ENCODE assay signal across 15 mouse cellular contexts in genomic region chr11:32247068-32247467, GRCm38 (mm10). TPM values are rescaled to one million over a fixed set of nuclear protein-coding genes. Genes with fewer than 3 reads are reported as not detected.
DNase-seq lines count a peak whose midpoint lies in the region; ATAC-seq lines count a peak whose summit lies in the region.
"Had no signal": no experiment of that assay in that cellular context is flagged by ENCODE, and none has a peak within 500 bp of the region (broad histone marks: within the 10 kb centered on the region; RNA-seq: fewer than 3 reads in every experiment).

No protein-coding gene starts in this region.

- DNase-seq in heart, adult 18-20 months = no peak
- DNase-seq in thymus, postnatal 0 days (ENCODE audit: low spot score) = peak; percentile 26
- no peak for DNase-seq in thymus, adult 18-20 months
- no peak for DNase-seq in right cerebral cortex, postnatal 25 days
- DNase-seq: adrenal gland, postnatal 36 days; kidney, postnatal 10 days; midbrain, embryonic 14.5 days had no signal

- H3K9ac ChIP-seq in heart, embryonic 12.5 days = no peak overlapping the region
- H3K9ac ChIP-seq in liver, embryonic 12.5 days = peak overlapping the region; percentile 74
- H3K9ac ChIP-seq: embryonic facial prominence, embryonic 12.5 days; limb, embryonic 12.5 days had no signal

- no peak for ATAC-seq in heart, embryonic 12.5 days (ENCODE audit: insufficient number of reproducible peaks, low FRiP score)
- ATAC-seq in liver, embryonic 12.5 days = no peak
- no peak for ATAC-seq in activated CD4-positive, CD25-positive, alpha-beta regulatory T cell, adult 4 months
- ATAC-seq in monocyte, adult 5-6 weeks (replicated peaks; ENCODE audit: insufficient number of reproducible peaks, low FRiP score, low TSS enrichment, poor library complexity, severe bottlenecking) = no peak

- no peak overlapping the region for H3K4me2 ChIP-seq in heart, embryonic 12.5 days
- H3K4me2 ChIP-seq in liver, embryonic 12.5 days = peak overlapping the region; percentile 22
- H3K4me2 ChIP-seq: embryonic facial prominence, embryonic 12.5 days; limb, embryonic 12.5 days had no signal

- peak overlapping the region; percentile 47; the same call in 1 of the 2 replicates for H3K27ac ChIP-seq in heart, embryonic 12.5 days (ENCODE audit: poor library complexity, severe bottlenecking)
- H3K27ac ChIP-seq in liver, embryonic 12.5 days = peak overlapping the region; percentile 99
- H3K27ac ChIP-seq: embryonic facial prominence, embryonic 12.5 days; limb, embryonic 12.5 days had no signal

- no peak overlapping the region for H3K4me3 ChIP-seq in heart, embryonic 12.5 days
- H3K4me3 ChIP-seq in liver, embryonic 12.5 days = no peak overlapping the region
- H3K4me3 ChIP-seq: embryonic facial prominence, embryonic 12.5 days; limb, embryonic 12.5 days had no signal

- H3K27me3 ChIP-seq in heart, embryonic 12.5 days (replicated peaks) = no peaks in the 10 kb centered on the region
- H3K27me3 ChIP-seq in liver, embryonic 12.5 days (replicated peaks) = no peaks in the 10 kb centered on the region
- H3K27me3 ChIP-seq: embryonic facial prominence, embryonic 12.5 days; limb, embryonic 12.5 days had no signal

- H3K4me1 ChIP-seq in heart, embryonic 12.5 days (replicated peaks) = peaks cover 19% of the 10 kb centered on the region
- H3K4me1 ChIP-seq in liver, embryonic 12.5 days = peaks cover 94% of the 10 kb centered on the region
- H3K4me1 ChIP-seq: limb, embryonic 12.5 days had no signal

- H3K9me3 ChIP-seq in heart, embryonic 12.5 days (replicated peaks) = no peaks in the 10 kb centered on the region
- H3K9me3 ChIP-seq in liver, embryonic 12.5 days (replicated peaks) = no peaks in the 10 kb centered on the region
- H3K9me3 ChIP-seq: embryonic facial prominence, embryonic 12.5 days; limb, embryonic 12.5 days had no signal

- peaks cover 49% of the 10 kb centered on the region for H3K36me3 ChIP-seq in heart, embryonic 12.5 days
- H3K36me3 ChIP-seq in liver, embryonic 12.5 days = peaks cover 83% of the 10 kb centered on the region

RNA-seq across cellular contexts. Expression of gene Nprl3, which starts 20.4 kb away (rescaled TPM):
- polyA plus RNA-seq in heart, embryonic 12.5 days (2016; fragmentation: Nextera tagmentation; extraction: Ambion mirVana) = 38.6 and 42.8 TPM in 2 replicates
- total RNA-seq in heart, adult 18-20 months (2021) = 10 to 100 TPM; 22.6 to 28.5 TPM
- 38.5 and 39.4 TPM in 2 replicates for polyA plus RNA-seq in thymus, postnatal 0 days (2015; fragmentation: Nextera tagmentation; extraction: Ambion mirVana)
- 34.6 and 39.1 TPM in 2 replicates for polyA plus RNA-seq in liver, embryonic 12.5 days (2016; fragmentation: Nextera tagmentation; extraction: Ambion mirVana)
- polyA plus RNA-seq in activated CD4-positive, CD25-positive, alpha-beta regulatory T cell, adult 4 months (2017; shearing (Covaris generic)) = 10 to 100 TPM; 36.7 to 37.6 TPM
- 15.3 to 23.5 TPM (median 19.7 TPM) in 3 replicates for total RNA-seq in monocyte, adult 5-6 weeks (2017)

RNA-seq across cellular contexts. Expression of gene Mpg, which starts 20.8 kb away (rescaled TPM):
- polyA plus RNA-seq in heart, embryonic 12.5 days (2016; fragmentation: Nextera tagmentation; extraction: Ambion mirVana) = 17.8 and 19.1 TPM in 2 replicates
- 1 to 10 TPM; 5.6 TPM for total RNA-seq in heart, adult 18-20 months (2021)
- 30.0 and 36.0 TPM in 2 replicates for polyA plus RNA-seq in thymus, postnatal 0 days (2015; fragmentation: Nextera tagmentation; extraction: Ambion mirVana)
- 25.7 and 27.2 TPM in 2 replicates for polyA plus RNA-seq in liver, embryonic 12.5 days (2016; fragmentation: Nextera tagmentation; extraction: Ambion mirVana)
- 10 to 100 TPM; 34.8 to 35.0 TPM for polyA plus RNA-seq in activated CD4-positive, CD25-positive, alpha-beta regulatory T cell, adult 4 months (2017; shearing (Covaris generic))
- 6.3 to 14.3 TPM (median 9.1 TPM) in 3 replicates for total RNA-seq in monocyte, adult 5-6 weeks (2017)

RNA-seq across cellular contexts. Expression of gene Rhbdf1, which starts 25.0 kb away (rescaled TPM):
- polyA plus RNA-seq in heart, embryonic 12.5 days (2016; fragmentation: Nextera tagmentation; extraction: Ambion mirVana) = 42.5 and 47.7 TPM in 2 replicates
- 10 to 100 TPM; 19.2 to 19.3 TPM for total RNA-seq in heart, adult 18-20 months (2021)
- 10.6 and 11.2 TPM in 2 replicates for polyA plus RNA-seq in thymus, postnatal 0 days (2015; fragmentation: Nextera tagmentation; extraction: Ambion mirVana)
- polyA plus RNA-seq in liver, embryonic 12.5 days (2016; fragmentation: Nextera tagmentation; extraction: Ambion mirVana) = 12.0 and 14.1 TPM in 2 replicates
- under 1 TPM in 1 of 2 experiments, not detected in 1; 0.49 TPM for polyA plus RNA-seq in activated CD4-positive, CD25-positive, alpha-beta regulatory T cell, adult 4 months (2017; shearing (Covaris generic))
- total RNA-seq in monocyte, adult 5-6 weeks (2017) = 0.48 to 2.3 TPM (median 1.9 TPM) in 3 replicates

RNA-seq across cellular contexts. Expression of gene Hba-x, which starts 29.1 kb away (rescaled TPM):
- polyA plus RNA-seq in heart, embryonic 12.5 days (2016; fragmentation: Nextera tagmentation; extraction: Ambion mirVana) = 5,912 and 6,218 TPM in 2 replicates
- not detected for total RNA-seq in heart, adult 18-20 months (2021)
- 1.9 and 2.2 TPM in 2 replicates for polyA plus RNA-seq in thymus, postnatal 0 days (2015; fragmentation: Nextera tagmentation; extraction: Ambion mirVana)
- 1,859 and 1,982 TPM in 2 replicates for polyA plus RNA-seq in liver, embryonic 12.5 days (2016; fragmentation: Nextera tagmentation; extraction: Ambion mirVana)
- not detected for polyA plus RNA-seq in activated CD4-positive, CD25-positive, alpha-beta regulatory T cell, adult 4 months (2017; shearing (Covaris generic))
- not detected in 3 replicates for total RNA-seq in monocyte, adult 5-6 weeks (2017)
- total RNA-seq: adrenal gland, postnatal 36 days; ES-E14 had no signal
- polyA plus RNA-seq: gonadal fat pad, adult 2 months had no signal

RNA-seq across cellular contexts. Expression of gene Hba-a1, which starts 36.2 kb away (rescaled TPM):
- polyA plus RNA-seq in heart, embryonic 12.5 days (2016; fragmentation: Nextera tagmentation; extraction: Ambion mirVana) = 11,592 and 12,808 TPM in 2 replicates
- total RNA-seq in heart, adult 18-20 months (2021) = 1,000 to 10,000 TPM; 7,280 to 8,683 TPM
- 616 and 668 TPM in 2 replicates for polyA plus RNA-seq in thymus, postnatal 0 days (2015; fragmentation: Nextera tagmentation; extraction: Ambion mirVana)
- polyA plus RNA-seq in liver, embryonic 12.5 days (2016; fragmentation: Nextera tagmentation; extraction: Ambion mirVana) = 52,845 and 54,272 TPM in 2 replicates
- 100 to 1,000 TPM in 1 of 2 experiments, 1 to 10 TPM in 1; 4.6 to 196 TPM for polyA plus RNA-seq in activated CD4-positive, CD25-positive, alpha-beta regulatory T cell, adult 4 months (2017; shearing (Covaris generic))
- 197 to 2,631 TPM (median 2,328 TPM) in 3 replicates for total RNA-seq in monocyte, adult 5-6 weeks (2017)
- total RNA-seq: ES-E14 had no signal
